Mouse (Mus musculus): Measurements from ENCODE around the gene Acr. TPM values are rescaled to one million over a fixed set of nuclear protein-coding genes. Genes with fewer than 3 reads are reported as not detected.
A peak's percentile ranks its signal among the peaks of the same experiment; 100 is the strongest.

Gene Acr
- 0.75 and 0.93 TPM in 2 replicates for polyA plus RNA-seq (2015; fragmentation: Nextera tagmentation; extraction: Ambion mirVana)

- Histone ChIP-seq H3K4me3 (ENCODE audit: low read length) (no peak within 1 kb of the TSS), H3K4me1 (ENCODE audit: control insufficient read depth, insufficient read depth, low read depth, low read length) (no peaks in the 10 kb centered on the region), H3K27me3 (replicated peaks; ENCODE audit: control insufficient read depth, insufficient read depth, low read length) (no peaks in the 10 kb centered on the region), H3K9me3 (ENCODE audit: control insufficient read depth, low read length) (no peaks in the 10 kb centered on the region), H3K27ac (ENCODE audit: low read depth, low read length) (no peak within 1 kb of the TSS), H3K9ac (ENCODE audit: low read depth, low read length) (no peak within 1 kb of the TSS), H3K36me3 (ENCODE audit: control insufficient read depth, insufficient read depth, low read length) (no peaks in the 10 kb centered on the region), H3K4me2 (ENCODE audit: low read length) (no peak within 1 kb of the TSS)
- WGBS, result 84% methylated on average over 6 of the region's 6 CpGs
- ATAC-seq, result no peak
Measured at GRCm38 (mm10) chr15:89568114-89568513, at the start of gene Acr. TSS of gene Acr (plus strand) at chr15:89568326.

- H3K4me1 ChIP-seq (ENCODE audit: control insufficient read depth, insufficient read depth, low read depth, low read length), result peaks cover 14% of the 10 kb centered on the region
- no peak overlapping the region for H3K4me3 ChIP-seq (ENCODE audit: low read length)
- no peak for ATAC-seq
- 78% methylated on average over 7 of the region's 7 CpGs for WGBS
- H3K27me3 ChIP-seq (replicated peaks; ENCODE audit: control insufficient read depth, insufficient read depth, low read length), result 0 out of 2 replicates have a peak, but pooled peaks cover 2% of the 10 kb centered on the region
- no peaks in the 10 kb centered on the region for H3K9me3 ChIP-seq (ENCODE audit: control insufficient read depth, low read length)
- H3K36me3 ChIP-seq (ENCODE audit: control insufficient read depth, insufficient read depth, low read length), result 0 out of 2 replicates have a peak, but pooled peaks cover 8% of the 10 kb centered on the region
- H3K4me2 ChIP-seq (ENCODE audit: low read length), result no peak overlapping the region
- H3K9ac ChIP-seq (ENCODE audit: low read depth, low read length), result no peak overlapping the region
- no peak overlapping the region for H3K27ac ChIP-seq (ENCODE audit: low read depth, low read length)
Measured at GRCm38 (mm10) chr15:89521951-89522350, 46.2 kb upstream of the Acr start.

GRCm38 (mm10) chr15:89522566-89523282 lies 45.4 kb upstream of the Acr start:
- H3K9ac ChIP-seq (ENCODE audit: low read depth, low read length), result no peak overlapping the region
- no peaks in the 10 kb centered on the region for H3K9me3 ChIP-seq (ENCODE audit: control insufficient read depth, low read length)
- no peak for ATAC-seq
- H3K27me3 ChIP-seq (replicated peaks; ENCODE audit: control insufficient read depth, insufficient read depth, low read length), result 0 out of 2 replicates have a peak, but pooled peaks cover 2% of the 10 kb centered on the region
- H3K36me3 ChIP-seq (ENCODE audit: control insufficient read depth, insufficient read depth, low read length), result 0 out of 2 replicates have a peak, but pooled peaks cover 8% of the 10 kb centered on the region
- H3K4me3 ChIP-seq (ENCODE audit: low read length), result no peak overlapping the region; the same call in 1 of the 2 replicates
- 87% methylated on average over 10 of the region's 10 CpGs for WGBS
- H3K4me2 ChIP-seq (ENCODE audit: low read length), result peak overlapping the region; percentile 90
- H3K4me1 ChIP-seq (ENCODE audit: control insufficient read depth, insufficient read depth, low read depth, low read length), result peaks cover 14% of the 10 kb centered on the region
- H3K27ac ChIP-seq (ENCODE audit: low read depth, low read length), result no peak overlapping the region

DNA sequence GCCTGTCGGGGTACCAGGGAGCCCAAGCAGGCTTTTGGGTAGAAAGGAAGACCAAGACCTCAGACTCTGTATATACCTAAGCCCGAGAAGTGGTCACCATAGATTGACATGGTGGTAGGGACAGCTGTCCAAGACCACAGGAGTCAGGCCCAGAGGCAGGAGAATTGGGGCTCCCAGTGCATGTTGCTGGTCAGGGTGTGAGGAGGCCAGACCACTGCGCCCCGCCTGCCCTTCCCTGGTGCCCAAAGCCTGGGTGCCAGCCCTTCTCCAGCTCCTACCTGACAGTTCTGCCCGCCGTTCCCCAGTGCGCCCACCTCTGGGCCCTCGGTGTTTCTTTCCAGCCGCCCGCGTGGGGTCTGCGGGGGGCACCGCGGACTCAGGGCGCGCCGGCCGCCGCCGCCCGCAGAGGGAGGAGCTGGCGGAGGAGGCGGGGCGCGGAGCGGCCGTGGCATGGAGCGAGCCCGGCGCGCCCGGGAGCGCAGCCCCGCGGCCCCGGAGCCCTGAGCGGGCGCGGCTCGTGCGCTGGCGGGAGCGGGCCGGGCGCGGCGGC lies 44.8 kb upstream of the Acr start:
- H3K36me3 ChIP-seq (ENCODE audit: control insufficient read depth, insufficient read depth, low read length), result 0 out of 2 replicates have a peak, but pooled peaks cover 6% of the 10 kb centered on the region
- H3K4me1 ChIP-seq (ENCODE audit: control insufficient read depth, insufficient read depth, low read depth, low read length), result peaks cover 14% of the 10 kb centered on the region
- H3K27me3 ChIP-seq (replicated peaks; ENCODE audit: control insufficient read depth, insufficient read depth, low read length), result 0 out of 2 replicates have a peak, but pooled peaks cover 2% of the 10 kb centered on the region
- WGBS, result 9% methylated on average over 25 of the region's 47 CpGs
- peak overlapping the region; percentile 90 for H3K4me2 ChIP-seq (ENCODE audit: low read length)
- no peak overlapping the region for H3K27ac ChIP-seq (ENCODE audit: low read depth, low read length)
- peak overlapping the region; percentile 70 for H3K9ac ChIP-seq (ENCODE audit: low read depth, low read length)
- ATAC-seq, result peak; percentile 56
- no peaks in the 10 kb centered on the region for H3K9me3 ChIP-seq (ENCODE audit: control insufficient read depth, low read length)
- H3K4me3 ChIP-seq (ENCODE audit: low read length), result peak overlapping the region; percentile 68

DNA sequence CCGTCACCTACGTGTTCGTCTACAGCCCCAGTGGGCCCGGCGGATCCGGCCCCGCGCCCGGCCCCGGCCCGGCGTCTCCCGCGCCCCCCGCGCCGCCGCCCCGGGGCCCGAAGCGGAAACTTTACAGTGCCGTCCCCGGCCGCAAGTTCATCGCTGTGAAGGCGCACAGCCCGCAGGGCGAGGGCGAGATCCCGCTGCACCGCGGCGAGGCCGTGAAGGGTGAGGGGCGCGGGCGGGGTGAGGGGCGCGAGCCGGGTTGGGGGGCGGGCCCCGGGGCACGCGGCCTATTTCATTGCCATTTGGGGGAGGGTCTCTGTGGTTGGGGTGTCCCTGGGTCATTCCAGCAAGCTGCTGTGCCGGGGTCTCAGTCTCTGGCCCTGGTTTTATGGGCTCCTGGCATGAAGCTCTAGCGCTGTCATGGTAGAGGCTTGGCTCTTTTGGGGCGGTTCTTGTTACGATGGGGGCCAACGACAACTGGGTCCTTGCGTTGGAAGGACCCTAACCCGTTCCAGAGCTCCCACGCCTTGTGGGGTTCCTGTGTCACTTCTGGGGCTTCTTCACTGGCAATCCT lies 44.0 kb upstream of the Acr start:
- H3K36me3 ChIP-seq (ENCODE audit: control insufficient read depth, insufficient read depth, low read length), result 0 out of 2 replicates have a peak, but pooled peaks cover 4% of the 10 kb centered on the region
- peak overlapping the region; percentile 90 for H3K4me2 ChIP-seq (ENCODE audit: low read length)
- H3K9ac ChIP-seq (ENCODE audit: low read depth, low read length), result peak overlapping the region; percentile 70
- H3K27ac ChIP-seq (ENCODE audit: low read depth, low read length), result no peak overlapping the region
- 0 out of 2 replicates have a peak, but pooled peaks cover 2% of the 10 kb centered on the region for H3K27me3 ChIP-seq (replicated peaks; ENCODE audit: control insufficient read depth, insufficient read depth, low read length)
- peak overlapping the region; percentile 68 for H3K4me3 ChIP-seq (ENCODE audit: low read length)
- 0 out of 2 replicates have a peak, but pooled peaks have one; percentile 11 for ATAC-seq
- H3K9me3 ChIP-seq (ENCODE audit: control insufficient read depth, low read length), result no peaks in the 10 kb centered on the region
- peaks cover 14% of the 10 kb centered on the region for H3K4me1 ChIP-seq (ENCODE audit: control insufficient read depth, insufficient read depth, low read depth, low read length)
- WGBS, result 4% methylated on average over 42 of the region's 52 CpGs

DNA sequence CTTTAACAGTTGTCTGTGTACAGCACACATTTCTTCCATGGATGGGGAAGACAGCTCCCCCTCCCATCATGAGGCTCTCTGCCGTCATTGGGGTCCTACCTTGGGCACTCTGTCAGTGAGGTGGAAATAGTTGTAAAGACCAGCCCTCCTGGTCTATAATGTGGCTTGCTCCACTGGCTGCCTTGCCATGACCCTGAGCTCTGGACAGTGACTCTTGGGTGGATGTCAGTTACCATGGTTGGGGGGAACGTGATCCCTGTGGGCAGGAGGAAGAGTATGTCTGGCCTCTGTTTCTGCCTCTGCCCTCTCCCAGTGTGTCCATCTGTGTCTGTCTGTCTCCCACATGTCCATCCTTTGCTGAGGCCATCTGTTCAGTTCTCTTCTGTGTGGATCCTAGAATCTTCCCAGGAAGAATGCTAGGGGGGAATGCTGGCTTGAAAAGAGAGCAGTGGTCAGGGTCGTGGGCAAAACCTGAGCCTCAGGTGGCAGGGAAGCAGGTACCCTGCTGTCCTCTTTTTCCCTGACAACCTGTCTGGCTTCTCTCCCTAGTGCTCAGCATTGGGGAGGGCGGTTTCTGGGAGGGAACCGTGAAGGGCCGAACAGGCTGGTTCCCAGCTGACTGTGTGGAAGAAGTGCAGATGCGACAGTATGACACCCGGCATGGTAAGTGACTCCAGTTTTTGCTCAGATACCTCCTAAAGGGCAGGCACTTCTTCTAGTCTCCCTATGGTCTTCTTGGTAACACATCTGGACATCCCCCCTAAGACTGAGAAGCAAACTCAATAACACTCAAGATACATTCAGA lies 43.3 kb upstream of the Acr start:
- ATAC-seq, result no peak
- H3K27ac ChIP-seq (ENCODE audit: low read depth, low read length), result no peak overlapping the region
- 0 out of 2 replicates have a peak, but pooled peaks cover 4% of the 10 kb centered on the region for H3K36me3 ChIP-seq (ENCODE audit: control insufficient read depth, insufficient read depth, low read length)
- 0 out of 2 replicates have a peak, but pooled peaks cover 2% of the 10 kb centered on the region for H3K27me3 ChIP-seq (replicated peaks; ENCODE audit: control insufficient read depth, insufficient read depth, low read length)
- 65% methylated on average over 8 of the region's 8 CpGs for WGBS
- peak overlapping the region; percentile 70 for H3K9ac ChIP-seq (ENCODE audit: low read depth, low read length)
- H3K4me3 ChIP-seq (ENCODE audit: low read length), result peak overlapping the region; percentile 68
- H3K9me3 ChIP-seq (ENCODE audit: control insufficient read depth, low read length), result no peaks in the 10 kb centered on the region
- H3K4me1 ChIP-seq (ENCODE audit: control insufficient read depth, insufficient read depth, low read depth, low read length), result peaks cover 14% of the 10 kb centered on the region
- peak overlapping the region; percentile 90 for H3K4me2 ChIP-seq (ENCODE audit: low read length)

- Histone ChIP-seq H3K4me1 (ENCODE audit: control insufficient read depth, insufficient read depth, low read depth, low read length) (peaks cover 14% of the 10 kb centered on the region), H3K4me2 (ENCODE audit: low read length) (no peak overlapping the region), H3K27me3 (replicated peaks; ENCODE audit: control insufficient read depth, insufficient read depth, low read length) (0 out of 2 replicates have a peak, but pooled peaks cover 2% of the 10 kb centered on the region), H3K4me3 (ENCODE audit: low read length) (no peak overlapping the region), H3K9ac (ENCODE audit: low read depth, low read length) (no peak overlapping the region), H3K36me3 (ENCODE audit: control insufficient read depth, insufficient read depth, low read length) (0 out of 2 replicates have a peak, but pooled peaks cover 4% of the 10 kb centered on the region), H3K27ac (ENCODE audit: low read depth, low read length) (no peak overlapping the region), H3K9me3 (ENCODE audit: control insufficient read depth, low read length) (no peaks in the 10 kb centered on the region)
- ATAC-seq, result no peak
- WGBS, result 93% methylated on average over 8 of the region's 8 CpGs
Measured at GRCm38 (mm10) chr15:89525464-89525863, 42.7 kb upstream of the Acr start.

- Histone ChIP-seq H3K4me1 (ENCODE audit: control insufficient read depth, insufficient read depth, low read depth, low read length) (peaks cover 14% of the 10 kb centered on the region), H3K27me3 (replicated peaks; ENCODE audit: control insufficient read depth, insufficient read depth, low read length) (0 out of 2 replicates have a peak, but pooled peaks cover 2% of the 10 kb centered on the region), H3K36me3 (ENCODE audit: control insufficient read depth, insufficient read depth, low read length) (0 out of 2 replicates have a peak, but pooled peaks cover 4% of the 10 kb centered on the region), H3K9me3 (ENCODE audit: control insufficient read depth, low read length) (no peaks in the 10 kb centered on the region), H3K27ac (ENCODE audit: low read depth, low read length) (no peak overlapping the region), H3K4me3 (ENCODE audit: low read length) (no peak overlapping the region), H3K4me2 (ENCODE audit: low read length) (no peak overlapping the region), H3K9ac (ENCODE audit: low read depth, low read length) (no peak overlapping the region)
- 81% methylated on average over 7 of the region's 7 CpGs for WGBS
- no peak for ATAC-seq
Measured at GRCm38 (mm10) chr15:89525896-89526295, 42.2 kb upstream of the Acr start.

All from hindbrain, embryonic 16.5 days (tissue).